Comparison of ENCODE assay signal across 13 mouse cellular contexts in genomic region chr4:150624933-150625332, GRCm38 (mm10). TPM values are rescaled to one million over a fixed set of nuclear protein-coding genes. Genes with fewer than 3 reads are reported as not detected.
DNase-seq lines count a peak whose midpoint lies in the region; ATAC-seq and TF ChIP-seq lines count a peak whose summit lies in the region.
"Had no signal": no experiment of that assay in that cellular context is flagged by ENCODE, and none has a peak within 500 bp of the region (broad histone marks: within the 10 kb centered on the region; RNA-seq: fewer than 3 reads in every experiment).

No protein-coding gene starts in this region.

- no peaks in the 10 kb centered on the region for H3K9me3 ChIP-seq in hindbrain, embryonic 13.5 days
- no peaks in the 10 kb centered on the region for H3K9me3 ChIP-seq in hindbrain, embryonic 16.5 days (ENCODE audit: control insufficient read depth, low read length)
- H3K9me3 ChIP-seq: embryonic facial prominence, embryonic 13.5 days; embryonic facial prominence, embryonic 15.5 days; forebrain, embryonic 10.5 days; forebrain, embryonic 12.5 days had no signal

- H3K4me2 ChIP-seq in hindbrain, embryonic 13.5 days, result no peak overlapping the region
- H3K4me2 ChIP-seq in hindbrain, embryonic 16.5 days (ENCODE audit: low read length), result no peak overlapping the region
- H3K4me2 ChIP-seq: embryonic facial prominence, embryonic 13.5 days; embryonic facial prominence, embryonic 15.5 days; forebrain, embryonic 12.5 days had no signal

- peak; percentile 16; the same call in 1 of the 2 replicates for ATAC-seq in hindbrain, embryonic 13.5 days (ENCODE audit: low FRiP score)
- no peak for ATAC-seq in hindbrain, embryonic 16.5 days
- ATAC-seq: activated CD4-positive, CD25-positive, alpha-beta regulatory T cell, adult 4 months; forebrain, embryonic 16.5 days had no signal

- peaks cover 13% of the 10 kb centered on the region for H3K4me1 ChIP-seq in hindbrain, embryonic 13.5 days (replicated peaks)
- H3K4me1 ChIP-seq in hindbrain, embryonic 16.5 days (ENCODE audit: control insufficient read depth, insufficient read depth, low read depth, low read length), result no peaks in the 10 kb centered on the region; the same call in 1 of the 2 replicates
- no peaks in the 10 kb centered on the region for H3K4me1 ChIP-seq in testis, adult 2 months (ENCODE audit: control insufficient read depth, insufficient read depth, low read length)
- H3K4me1 ChIP-seq: embryonic facial prominence, embryonic 13.5 days; forebrain, embryonic 12.5 days had no signal

- H3K4me3 ChIP-seq in hindbrain, embryonic 13.5 days, result no peak overlapping the region
- no peak overlapping the region for H3K4me3 ChIP-seq in hindbrain, embryonic 16.5 days (ENCODE audit: low read length)
- H3K4me3 ChIP-seq in testis, adult 2 months (ENCODE audit: control insufficient read depth, low read depth, low read length), result peak overlapping the region; percentile 75
- H3K4me3 ChIP-seq: embryonic facial prominence, embryonic 13.5 days; embryonic facial prominence, embryonic 15.5 days; erythroblast, embryonic 14.5 days; forebrain, embryonic 10.5 days; forebrain, embryonic 12.5 days had no signal

- no peaks in the 10 kb centered on the region for H3K27me3 ChIP-seq in hindbrain, embryonic 13.5 days
- no peaks in the 10 kb centered on the region for H3K27me3 ChIP-seq in hindbrain, embryonic 16.5 days (replicated peaks; ENCODE audit: control insufficient read depth, insufficient read depth, low read length)
- H3K27me3 ChIP-seq in testis, adult 2 months (ENCODE audit: control insufficient read depth, insufficient read depth, low read length), result no peaks in the 10 kb centered on the region
- H3K27me3 ChIP-seq: embryonic facial prominence, embryonic 13.5 days; embryonic facial prominence, embryonic 15.5 days; forebrain, embryonic 12.5 days had no signal

- H3K36me3 ChIP-seq in hindbrain, embryonic 13.5 days, result peaks cover 34% of the 10 kb centered on the region
- peaks cover 8% of the 10 kb centered on the region; the same call in 1 of the 2 replicates for H3K36me3 ChIP-seq in hindbrain, embryonic 16.5 days (ENCODE audit: control insufficient read depth, insufficient read depth, low read length)
- no peaks in the 10 kb centered on the region for H3K36me3 ChIP-seq in testis, adult 2 months (ENCODE audit: control insufficient read depth, insufficient read depth, low read length)

- H3K27ac ChIP-seq in hindbrain, embryonic 13.5 days, result 0 out of 2 replicates have a peak overlapping the region, but pooled peaks have one; percentile 20
- no peak overlapping the region for H3K27ac ChIP-seq in hindbrain, embryonic 16.5 days (ENCODE audit: low read depth, low read length)
- H3K27ac ChIP-seq in testis, adult 2 months (ENCODE audit: control insufficient read depth, insufficient read depth, low read depth, low read length), result no peak overlapping the region
- H3K27ac ChIP-seq: embryonic facial prominence, embryonic 13.5 days; embryonic facial prominence, embryonic 15.5 days; forebrain, embryonic 10.5 days; forebrain, embryonic 12.5 days had no signal

- no peak for DNase-seq in testis, postnatal 10 days (ENCODE audit: low spot score)
- no peak for DNase-seq in cerebellum, adult 11-12 months
- DNase-seq: adrenal gland, adult 8-10 months had no signal

- TF ChIP-seq CTCF in testis, adult 2 months (IDR thresholded peaks at IDR 0.05; ENCODE audit: control insufficient read depth, insufficient read depth, insufficient replicate concordance, low read depth, low read length), result no peak

- H3K9ac ChIP-seq in hindbrain, embryonic 13.5 days, result no peak overlapping the region
- no peak overlapping the region for H3K9ac ChIP-seq in hindbrain, embryonic 16.5 days (ENCODE audit: low read depth, low read length)
- H3K9ac ChIP-seq: embryonic facial prominence, embryonic 13.5 days; embryonic facial prominence, embryonic 15.5 days; forebrain, embryonic 12.5 days had no signal

- TF ChIP-seq POLR2A in testis, adult 2 months (IDR thresholded peaks at IDR 0.05; ENCODE audit: control insufficient read depth, low read depth, low read length), result no peak

- 92% methylated on average over 4 of the region's 4 CpGs for WGBS in hindbrain, embryonic 13.5 days
- WGBS in hindbrain, embryonic 16.5 days, result 87% methylated on average over 4 of the region's 4 CpGs

RNA-seq across cellular contexts. Expression of gene Slc45a1, which starts 27.0 kb away (rescaled TPM):
- polyA plus RNA-seq in hindbrain, embryonic 13.5 days (2015; fragmentation: Nextera tagmentation; extraction: Ambion mirVana), result 24.6 and 30.0 TPM in 2 replicates
- polyA plus RNA-seq in hindbrain, embryonic 16.5 days (2015; fragmentation: Nextera tagmentation; extraction: Ambion mirVana), result 44.7 and 46.7 TPM in 2 replicates
- 0.37 and 0.42 TPM in 2 replicates for polyA plus RNA-seq in testis, adult 2 months (2012; rRNA removed)
- polyA plus RNA-seq: erythroblast, embryonic 14.5 days had no signal

Comparison
In these comparisons a context has a peak if more than half of its experiments do, and no peak if none do; other contexts are left out.
1. RNA of gene Slc45a1, which starts 27.0 kb away (polyA plus RNA-seq): 44.7 to 46.7 TPM in hindbrain, embryonic 16.5 days and 24.6 to 30.0 TPM in hindbrain, embryonic 13.5 days; 0.37 to 0.42 TPM in testis, adult 2 months; every median in the first group is over 10 times any median in the second.